Mouse (Mus musculus) neural tube, embryonic 12.5 days (tissue): ENCODE data around the gene Fyn. TPM values are rescaled to one million over a fixed set of nuclear protein-coding genes. Genes with fewer than 3 reads are reported as not detected.

Experiments used
- ATAC-seq: fragments of 200-750 bp; cut with Nextera tagmentation; 2 replicates; pipeline ENCODE4 v1.8.0; 2017; ENCODE audit warnings: low read depth, mild to moderate bottlenecking, moderate TSS enrichment, moderate library complexity; ENCODE audit not compliant: low FRiP score
- H3K27ac ChIP-seq: fragments of 300-500 bp; sonication (generic); 2 replicates; pipeline ENCODE4 v1.5.1; 2016
- H3K27me3 ChIP-seq: fragments of 300-500 bp; sonication (generic); replicated peaks from 2 replicates; pipeline ENCODE4 v1.6.1; 2016; ENCODE audit warnings: mild to moderate bottlenecking
- H3K36me3 ChIP-seq: fragments of 300-500 bp; sonication (generic); 2 replicates; pipeline ENCODE4 v1.6.1; 2016; ENCODE audit warnings: mild to moderate bottlenecking
- H3K4me1 ChIP-seq: fragments of 300-500 bp; sonication (generic); 2 replicates; pipeline ENCODE4 v1.6.1; 2016
- H3K4me2 ChIP-seq: fragments of 300-500 bp; sonication (generic); replicated peaks from 2 replicates; pipeline ENCODE4 v1.6.1; 2016; ENCODE audit warnings: mild to moderate bottlenecking
- H3K4me3 ChIP-seq: fragments of 300-500 bp; sonication (generic); 2 replicates; pipeline ENCODE4 v1.5.1; 2016
- H3K9ac ChIP-seq: fragments of 300-500 bp; sonication (generic); 2 replicates; pipeline ENCODE4 v1.6.1; 2016; ENCODE audit warnings: mild to moderate bottlenecking
- H3K9me3 ChIP-seq: fragments of 300-500 bp; sonication (generic); 2 replicates; pipeline ENCODE4 v1.6.1; 2016; ENCODE audit warnings: mild to moderate bottlenecking
- WGBS: fragments of 180-500 bp; shearing (Covaris S2); methylation state at CpG from one replicate; pipeline ENCODE4 v1.1.7; 2016; 5-methylcytosine and 5-hydroxymethylcytosine counted together
- polyA plus RNA-seq: library from polyadenylated mRNA; unstranded; fragments of >200 nt; fragmentation: Nextera tagmentation; extraction: Ambion mirVana; gene quantifications from 2 replicates; pipeline ENCODE4 v1.2.1, GENCODE M21; 2016

The Fyn gene
- polyA plus RNA-seq, 1 experiment from 2014 or later, result 79.8 TPM

GRCm38 (mm10) chr10:39349781-39350364 is 18.8 kb upstream of the Fyn start:
- Histone ChIP-seq H3K27ac (no peak overlapping the region), H3K4me1 (no peaks in the 10 kb centered on the region), H3K4me3 (no peak overlapping the region), H3K9ac (no peak overlapping the region), H3K9me3 (no peaks in the 10 kb centered on the region), H3K4me2 (no peak overlapping the region), H3K36me3 (no peaks in the 10 kb centered on the region), H3K27me3 (no peaks in the 10 kb centered on the region)
- ATAC-seq, result no peak
- 97% methylated on average over 14 of the region's 14 CpGs for WGBS

DNA sequence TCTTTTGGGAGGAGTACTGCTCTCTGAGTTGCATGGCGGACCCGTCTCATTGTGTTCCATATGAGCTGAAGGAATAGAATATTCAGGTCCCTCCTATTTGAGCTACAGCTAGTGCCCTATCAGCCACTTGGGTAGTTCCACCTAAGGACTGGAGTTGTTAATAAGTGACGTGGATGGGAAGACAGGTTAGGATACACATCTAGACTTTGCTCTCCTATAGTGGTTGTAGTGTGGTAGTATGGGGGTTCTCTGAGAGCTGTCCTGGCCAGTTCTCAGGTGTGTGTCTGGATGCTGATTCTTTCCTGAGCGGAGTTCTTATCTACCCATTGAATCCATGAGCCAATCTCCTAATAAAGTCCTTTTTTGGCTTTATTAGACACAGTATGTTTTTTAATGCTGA is 4.5 kb upstream of the Fyn start:
- no peak overlapping the region for H3K4me2 ChIP-seq
- H3K4me3 ChIP-seq, result no peak overlapping the region
- WGBS, result 92% methylated on average over 4 of the region's 4 CpGs
- no peak overlapping the region for H3K27ac ChIP-seq
- H3K9ac ChIP-seq, result no peak overlapping the region
- H3K27me3 ChIP-seq, result no peaks in the 10 kb centered on the region
- H3K4me1 ChIP-seq, result peaks cover 4% of the 10 kb centered on the region
- H3K36me3 ChIP-seq, result no peaks in the 10 kb centered on the region
- H3K9me3 ChIP-seq, result no peaks in the 10 kb centered on the region
- ATAC-seq, result no peak

- Histone ChIP-seq H3K27ac (peak overlapping the region; percentile 96), H3K27me3 (no peaks in the 10 kb centered on the region), H3K9me3 (no peaks in the 10 kb centered on the region), H3K4me1 (peaks cover 38% of the 10 kb centered on the region), H3K4me2 (peak overlapping the region; percentile 67), H3K4me3 (peak overlapping the region; percentile 75), H3K36me3 (no peaks in the 10 kb centered on the region), H3K9ac (peak overlapping the region; percentile 95)
- ATAC-seq, result peak; percentile 98
- WGBS, result 1% methylated on average over 44 of the region's 44 CpGs
Measured at GRCm38 (mm10) chr10:39369502-39369931, 862 bp downstream of the Fyn start.

DNA sequence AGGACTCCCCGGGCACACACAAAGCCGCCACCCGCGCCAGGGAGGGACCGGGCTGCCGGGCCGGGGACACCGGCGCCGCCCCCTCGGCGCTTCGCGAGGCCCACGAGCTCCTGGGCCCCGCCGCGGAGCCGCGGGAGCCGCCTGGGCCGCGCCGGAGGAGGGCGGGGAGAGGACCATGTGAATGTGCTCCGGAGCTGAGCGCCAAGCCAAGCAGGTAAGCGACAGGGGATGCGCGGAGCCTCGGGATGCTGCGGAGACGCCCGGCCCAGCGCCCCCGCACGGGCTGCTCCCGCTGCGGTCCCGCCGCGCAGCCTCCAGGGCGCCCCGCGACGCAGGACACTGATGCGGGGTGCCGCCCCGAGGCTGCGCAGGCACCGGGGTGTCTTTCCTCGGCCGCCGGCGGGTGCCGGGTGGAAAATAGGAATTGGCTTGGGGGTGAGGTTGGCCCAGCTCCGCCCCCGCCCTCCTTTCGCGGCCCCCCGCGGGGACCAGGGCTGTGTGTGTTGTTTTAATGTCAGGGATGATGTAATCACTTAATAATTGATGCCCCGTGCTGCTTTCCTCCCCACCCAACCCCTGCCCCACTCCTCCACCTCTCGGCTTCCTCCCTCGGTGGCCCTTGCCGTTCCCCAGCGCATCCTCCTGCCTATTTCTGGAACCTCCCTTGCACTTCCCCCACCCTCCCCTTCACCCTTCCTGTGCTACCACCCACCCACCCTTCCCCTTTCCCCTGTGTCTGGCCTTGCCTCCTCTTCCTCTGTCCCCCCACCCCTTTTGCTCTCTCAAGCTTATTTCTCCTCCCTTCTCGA is 1.5 kb downstream of the Fyn start:
- Histone ChIP-seq H3K27me3 (no peaks in the 10 kb centered on the region), H3K9me3 (no peaks in the 10 kb centered on the region), H3K36me3 (no peaks in the 10 kb centered on the region), H3K4me2 (peak overlapping the region; percentile 67), H3K4me1 (peaks cover 44% of the 10 kb centered on the region), H3K27ac (peak overlapping the region; percentile 96), H3K4me3 (peak overlapping the region; percentile 75), H3K9ac (peak overlapping the region; percentile 95)
- WGBS, result 0% methylated on average over 68 of the region's 68 CpGs
- ATAC-seq, result peak; percentile 73

DNA sequence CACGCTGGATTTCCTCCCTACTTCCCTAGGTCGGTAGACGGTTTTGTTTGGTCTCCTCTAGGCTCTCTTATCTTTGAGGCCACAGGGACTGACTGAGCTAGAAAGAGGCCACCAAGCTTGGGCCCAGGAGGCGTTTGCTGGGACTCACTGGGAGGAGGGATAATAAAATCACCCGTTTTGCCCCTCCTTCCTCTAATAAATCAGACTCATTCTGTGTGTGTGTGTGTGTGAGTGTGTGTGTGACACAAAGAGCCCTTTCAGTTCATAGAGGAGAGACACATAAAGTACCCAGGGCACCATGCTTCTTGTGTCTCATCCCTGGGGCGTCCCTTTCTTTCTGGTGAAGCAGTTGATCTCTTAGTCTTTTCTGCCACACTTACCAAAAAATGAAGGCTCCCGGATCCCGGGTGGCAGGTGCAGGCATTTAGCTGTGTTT is 2.1 kb downstream of the Fyn start:
- peak overlapping the region; percentile 75 for H3K4me3 ChIP-seq
- H3K27me3 ChIP-seq, result no peaks in the 10 kb centered on the region
- 2% methylated on average over 8 of the region's 8 CpGs for WGBS
- H3K27ac ChIP-seq, result peak overlapping the region; percentile 96
- peak; percentile 45 for ATAC-seq
- no peaks in the 10 kb centered on the region for H3K36me3 ChIP-seq
- peak overlapping the region; percentile 67 for H3K4me2 ChIP-seq
- H3K4me1 ChIP-seq, result peaks cover 45% of the 10 kb centered on the region
- H3K9me3 ChIP-seq, result no peaks in the 10 kb centered on the region
- peak overlapping the region; percentile 95 for H3K9ac ChIP-seq

DNA sequence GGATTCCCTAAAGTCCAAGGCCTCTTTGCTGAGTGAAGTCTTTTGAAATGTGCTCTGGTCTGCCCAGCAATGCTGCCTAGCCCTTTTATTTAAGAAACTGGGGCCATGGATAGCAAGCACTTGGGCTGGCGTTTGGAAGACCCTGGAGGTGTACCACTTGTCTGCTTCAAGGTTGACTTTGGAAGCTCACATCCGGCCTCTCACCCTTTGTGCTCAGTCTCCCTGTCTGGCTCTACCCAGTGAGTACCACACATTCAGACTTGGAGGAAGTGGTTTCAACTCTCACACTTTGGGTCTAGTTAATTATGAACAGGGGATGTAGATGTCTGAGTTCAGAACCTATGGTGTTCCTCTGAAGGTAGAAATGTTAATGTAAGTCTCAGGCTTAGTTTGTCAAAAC is 2.8 kb downstream of the Fyn start:
- Histone ChIP-seq H3K27me3 (no peaks in the 10 kb centered on the region), H3K9me3 (no peaks in the 10 kb centered on the region), H3K4me1 (peaks cover 48% of the 10 kb centered on the region), H3K9ac (peak overlapping the region; percentile 95), H3K36me3 (no peaks in the 10 kb centered on the region), H3K4me2 (peak overlapping the region; percentile 67), H3K4me3 (peak overlapping the region; percentile 75), H3K27ac (peak overlapping the region; percentile 96; the same call in 1 of the 2 replicates)
- no peak for ATAC-seq
- WGBS, result 28% methylated on average over 2 of the region's 2 CpGs

DNA sequence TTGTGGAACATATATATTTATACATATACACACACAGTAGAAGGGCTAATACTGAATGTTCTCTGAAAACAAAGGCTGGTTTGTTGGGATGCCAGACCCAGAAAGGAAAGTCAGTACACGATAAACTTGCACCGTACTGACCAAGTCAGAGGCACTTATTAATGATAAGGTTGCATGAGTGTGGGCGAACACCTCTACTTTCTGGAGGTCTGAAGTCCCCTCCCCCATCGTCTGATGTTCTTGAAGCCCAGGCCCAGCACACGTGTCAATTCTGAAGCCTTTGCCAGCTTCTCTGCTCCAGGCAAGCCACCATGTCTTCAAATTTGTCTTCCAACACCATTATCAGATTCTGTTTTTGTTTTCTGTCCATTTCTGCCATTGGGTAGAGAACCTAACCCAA is 3.3 kb downstream of the Fyn start:
- Histone ChIP-seq H3K9me3 (no peaks in the 10 kb centered on the region), H3K4me2 (peak overlapping the region; percentile 67), H3K9ac (no peak overlapping the region), H3K27me3 (no peaks in the 10 kb centered on the region), H3K4me1 (peaks cover 53% of the 10 kb centered on the region), H3K27ac (no peak overlapping the region), H3K4me3 (peak overlapping the region; percentile 75; the same call in 1 of the 2 replicates), H3K36me3 (no peaks in the 10 kb centered on the region)
- no peak for ATAC-seq
- WGBS, result 81% methylated on average over 5 of the region's 5 CpGs

DNA sequence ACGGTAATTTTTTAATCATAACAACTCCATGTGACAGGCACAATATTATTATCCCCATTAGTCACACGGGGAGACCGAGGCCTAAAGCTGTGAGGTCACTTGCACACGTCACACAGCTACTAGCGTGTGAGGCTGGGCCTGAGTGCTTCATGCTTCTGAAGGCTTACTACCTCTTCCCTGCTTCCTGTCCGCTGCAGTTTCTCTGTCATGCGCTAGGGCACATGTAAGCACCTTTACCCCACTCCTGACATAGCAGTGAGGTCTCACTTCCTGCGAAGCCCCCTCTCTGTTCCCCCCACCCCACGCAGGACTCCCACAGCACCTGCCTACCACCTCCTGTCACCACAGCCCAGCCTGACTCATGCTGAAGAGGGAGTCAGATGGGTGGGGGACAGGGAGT is 8.0 kb downstream of the Fyn start:
- ATAC-seq, result no peak
- Histone ChIP-seq H3K4me2 (no peak overlapping the region), H3K27me3 (no peaks in the 10 kb centered on the region), H3K27ac (no peak overlapping the region), H3K4me1 (peaks cover 71% of the 10 kb centered on the region), H3K4me3 (no peak overlapping the region), H3K9me3 (no peaks in the 10 kb centered on the region), H3K9ac (no peak overlapping the region), H3K36me3 (peaks cover 6% of the 10 kb centered on the region; the same call in 1 of the 2 replicates)
- WGBS, result 78% methylated on average over 9 of the region's 9 CpGs

- peaks cover 65% of the 10 kb centered on the region for H3K4me1 ChIP-seq
- H3K27me3 ChIP-seq, result no peaks in the 10 kb centered on the region
- 75% methylated on average over 5 of the region's 5 CpGs for WGBS
- no peak overlapping the region for H3K27ac ChIP-seq
- H3K4me2 ChIP-seq, result no peak overlapping the region
- peaks cover 6% of the 10 kb centered on the region; the same call in 1 of the 2 replicates for H3K36me3 ChIP-seq
- H3K4me3 ChIP-seq, result no peak overlapping the region
- H3K9ac ChIP-seq, result no peak overlapping the region
- no peak for ATAC-seq
- no peaks in the 10 kb centered on the region for H3K9me3 ChIP-seq
Measured at GRCm38 (mm10) chr10:39377219-39377618, 8.6 kb downstream of the Fyn start.

GRCm38 (mm10) chr10:39378025-39378603 is 9.5 kb downstream of the Fyn start:
- H3K4me2 ChIP-seq, result no peak overlapping the region
- no peak for ATAC-seq
- H3K9me3 ChIP-seq, result no peaks in the 10 kb centered on the region
- WGBS, result 88% methylated on average over 8 of the region's 8 CpGs
- H3K27ac ChIP-seq, result no peak overlapping the region
- no peak overlapping the region for H3K4me3 ChIP-seq
- H3K36me3 ChIP-seq, result peaks cover 6% of the 10 kb centered on the region; the same call in 1 of the 2 replicates
- H3K9ac ChIP-seq, result no peak overlapping the region
- H3K4me1 ChIP-seq, result peaks cover 65% of the 10 kb centered on the region
- no peaks in the 10 kb centered on the region for H3K27me3 ChIP-seq

DNA sequence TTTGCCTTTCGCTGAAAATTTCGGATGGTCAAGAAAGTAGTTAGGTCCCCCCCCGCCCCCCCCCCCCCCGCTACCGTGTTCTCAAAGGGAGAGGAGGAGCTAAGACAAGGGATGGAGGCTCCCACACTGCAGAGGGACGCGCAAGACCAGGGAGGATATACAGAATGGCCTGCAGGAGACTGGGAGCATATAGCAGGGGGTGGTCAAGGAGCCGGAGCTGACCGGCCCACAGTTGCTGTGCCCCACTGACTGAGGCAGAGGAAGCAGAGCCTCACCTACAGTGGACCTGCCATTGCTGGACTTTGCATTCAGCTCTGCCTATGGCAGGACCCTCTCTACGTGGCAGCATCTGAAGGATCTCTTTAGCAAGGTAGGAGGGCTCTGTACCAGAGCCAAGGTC is 10.6 kb downstream of the Fyn start:
- Histone ChIP-seq H3K4me2 (no peak overlapping the region), H3K9ac (no peak overlapping the region), H3K27ac (no peak overlapping the region), H3K9me3 (no peaks in the 10 kb centered on the region), H3K36me3 (peaks cover 6% of the 10 kb centered on the region; the same call in 1 of the 2 replicates), H3K27me3 (no peaks in the 10 kb centered on the region), H3K4me3 (no peak overlapping the region), H3K4me1 (peaks cover 56% of the 10 kb centered on the region)
- WGBS, result 63% methylated on average over 10 of the region's 10 CpGs
- ATAC-seq, result no peak

- H3K9ac ChIP-seq, result no peak overlapping the region
- no peaks in the 10 kb centered on the region for H3K9me3 ChIP-seq
- no peak overlapping the region for H3K27ac ChIP-seq
- 33% methylated on average over 5 of the region's 5 CpGs for WGBS
- no peaks in the 10 kb centered on the region for H3K27me3 ChIP-seq
- H3K36me3 ChIP-seq, result peaks cover 6% of the 10 kb centered on the region; the same call in 1 of the 2 replicates
- peaks cover 56% of the 10 kb centered on the region for H3K4me1 ChIP-seq
- no peak for ATAC-seq
- no peak overlapping the region; the same call in 1 of the 2 replicates for H3K4me2 ChIP-seq
- no peak overlapping the region for H3K4me3 ChIP-seq
Measured at GRCm38 (mm10) chr10:39379721-39380370, 11.2 kb downstream of the Fyn start.
